Mouse (Mus musculus): ENCODE measurements around the gene Dusp1. TPM values are rescaled to one million over a fixed set of nuclear protein-coding genes. Genes with fewer than 3 reads are reported as not detected.

Gene Dusp1
- polyA plus RNA-seq, 1 experiment: 11.6 TPM

DNA sequence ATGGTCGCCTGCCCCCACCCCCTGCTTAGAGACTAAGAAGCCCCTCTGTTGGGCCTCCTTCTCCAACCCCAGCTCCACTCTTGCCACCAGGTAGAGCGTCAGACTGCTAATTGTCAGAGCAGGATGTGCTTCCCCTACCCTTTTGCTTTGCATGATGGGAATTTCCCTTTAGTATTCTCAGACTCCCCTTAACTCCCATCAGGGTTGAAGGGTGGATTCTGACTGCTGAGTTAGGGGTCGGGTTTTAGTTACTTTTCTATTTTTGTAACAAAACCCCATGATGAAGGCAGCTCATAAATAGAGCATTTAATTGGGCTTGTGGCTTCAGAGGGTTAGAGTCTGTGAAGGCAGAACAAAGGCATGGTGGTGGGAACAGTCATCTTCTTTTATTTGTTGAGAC lies 8.9 kb downstream of the Dusp1 start:
- Histone ChIP-seq H3K79me2 (ENCODE audit: control insufficient read depth, insufficient read depth) (no peaks in the 10 kb centered on the region), H3K27me3 (ENCODE audit: control insufficient read depth, insufficient read depth, insufficient read length) (no peaks in the 10 kb centered on the region), H3ac (ENCODE audit: control insufficient read depth, insufficient read length) (no peak overlapping the region), H3K4me3 (no peak overlapping the region), H3K36me3 (ENCODE audit: control insufficient read depth, insufficient read depth) (no peaks in the 10 kb centered on the region), H3K4me2 (ENCODE audit: low read depth) (no peak overlapping the region)
- TF ChIP-seq USF1 (IDR thresholded peaks at IDR 0.05; ENCODE audit: low read depth): no peak

DNA sequence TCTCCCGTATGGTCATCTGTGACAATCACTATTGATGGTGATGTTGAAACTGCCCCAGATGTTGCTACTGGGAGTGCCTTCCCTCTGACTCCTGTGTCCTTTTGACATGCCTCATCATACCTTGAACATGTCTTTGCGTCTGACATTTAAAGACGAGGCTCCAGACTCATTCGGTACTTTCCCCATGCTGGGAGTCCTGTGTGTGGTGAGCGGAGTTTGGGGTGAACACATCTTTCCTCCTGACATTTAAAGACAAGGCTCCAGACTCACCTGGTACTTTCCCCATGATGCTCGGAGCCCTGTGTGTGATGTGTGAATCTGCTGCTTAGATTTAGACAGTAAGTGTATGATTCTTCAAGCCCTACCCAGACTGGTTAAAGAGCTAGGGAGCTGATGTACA lies 10.8 kb downstream of the Dusp1 start:
- Histone ChIP-seq H3K4me2 (ENCODE audit: low read depth) (no peak overlapping the region), H3K36me3 (ENCODE audit: control insufficient read depth, insufficient read depth) (no peaks in the 10 kb centered on the region)

DNA sequence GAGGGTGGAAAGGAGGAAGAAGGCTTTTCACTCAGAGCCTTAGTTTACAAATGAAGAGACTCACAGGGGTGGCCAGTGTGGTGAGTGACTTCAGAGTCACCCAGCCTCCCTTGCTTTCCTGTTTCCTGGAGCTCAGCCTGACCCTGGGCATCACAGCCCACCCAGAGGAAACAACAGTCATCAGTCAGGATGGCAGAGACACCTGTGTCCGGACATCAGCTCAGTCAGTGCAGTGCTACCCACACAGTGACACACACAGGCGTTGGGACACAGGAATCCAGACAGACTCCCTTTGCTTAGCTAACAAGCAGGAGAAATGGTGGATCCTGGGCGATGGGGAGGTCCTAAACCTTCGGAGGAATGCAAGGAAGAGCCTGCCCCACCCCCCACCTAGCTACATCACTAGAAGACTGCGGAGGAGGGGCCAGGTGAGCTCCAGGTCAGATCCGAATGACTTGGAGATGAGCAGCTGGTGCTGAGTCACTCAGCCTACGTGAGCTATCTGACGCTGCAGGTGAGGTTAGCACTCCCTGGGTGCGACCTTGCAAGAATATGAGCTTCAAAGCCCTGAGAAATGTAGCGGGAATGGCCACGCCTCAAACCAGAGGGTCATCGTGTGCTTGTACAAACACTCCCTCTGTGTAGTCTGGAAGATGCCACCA lies 12.6 kb downstream of the Dusp1 start:
- no peaks in the 10 kb centered on the region for H3K36me3 ChIP-seq (ENCODE audit: control insufficient read depth, insufficient read depth)
- no peak overlapping the region for H3ac ChIP-seq (ENCODE audit: control insufficient read depth, insufficient read length)
- H3K27me3 ChIP-seq (ENCODE audit: control insufficient read depth, insufficient read depth, insufficient read length): no peaks in the 10 kb centered on the region
- no peaks in the 10 kb centered on the region for H3K79me2 ChIP-seq (ENCODE audit: control insufficient read depth, insufficient read depth)
- no peak overlapping the region for H3K4me3 ChIP-seq
- TF ChIP-seq POLR2A (IDR thresholded peaks at IDR 0.05; ENCODE audit: insufficient read length, low read depth): no peak
- peak in 2 of 3 experiments; percentile 77 to 82 for TF ChIP-seq MYOD1 (IDR thresholded peaks at IDR 0.05; ENCODE audit: control insufficient read depth in 1 of 3, insufficient read length in 2 of 3, low read depth in 2 of 3)
- no peak for TF ChIP-seq REST (IDR thresholded peaks at IDR 0.05; ENCODE audit: insufficient read depth, insufficient read length)
- no peak for TF ChIP-seq TCF3 (IDR thresholded peaks at IDR 0.05; ENCODE audit: insufficient read length, low read depth)
- no peak for TF ChIP-seq E2F4 (IDR thresholded peaks at IDR 0.05; ENCODE audit: insufficient read depth)
- no peak for TF ChIP-seq TCF12 (IDR thresholded peaks at IDR 0.05; ENCODE audit: insufficient read depth, poor library complexity, severe bottlenecking)
- no peak overlapping the region for H3K4me2 ChIP-seq (ENCODE audit: low read depth)

More for the DNA sequence above, 10.8 kb downstream of the Dusp1 start:
- no peak overlapping the region for H3ac ChIP-seq (ENCODE audit: control insufficient read depth, insufficient read length)
- H3K4me3 ChIP-seq: no peak overlapping the region
- no peaks in the 10 kb centered on the region for H3K79me2 ChIP-seq (ENCODE audit: control insufficient read depth, insufficient read depth)
- TF ChIP-seq MYOD1 (IDR thresholded peaks at IDR 0.05; ENCODE audit: control insufficient read depth in 1 of 3, insufficient read length in 2 of 3, low read depth in 2 of 3): no peak
- TF ChIP-seq POLR2A (IDR thresholded peaks at IDR 0.05; ENCODE audit: insufficient read length, low read depth): no peak
- H3K27me3 ChIP-seq (ENCODE audit: control insufficient read depth, insufficient read depth, insufficient read length): no peaks in the 10 kb centered on the region

DNA sequence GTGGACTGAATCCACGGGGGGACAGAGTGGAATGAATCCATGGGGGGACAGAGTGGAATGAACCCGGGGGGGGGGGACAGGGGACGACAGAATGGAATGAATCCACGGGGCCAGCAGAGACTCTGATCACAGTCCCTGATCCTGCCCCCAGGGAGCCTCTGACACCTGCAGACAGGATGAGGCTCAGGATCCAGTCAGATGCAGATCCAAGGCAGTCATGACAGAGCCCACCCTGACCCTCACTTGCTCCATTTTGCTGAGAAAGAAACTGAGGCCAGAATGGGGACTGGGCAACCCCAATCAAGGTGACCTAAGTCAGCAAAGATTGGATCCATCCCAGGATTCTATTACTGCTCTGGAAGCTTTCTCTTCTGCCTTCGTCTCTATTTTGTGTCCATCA lies 13.4 kb downstream of the Dusp1 start:
- Histone ChIP-seq H3K4me2 (ENCODE audit: low read depth) (no peak overlapping the region), H3ac (ENCODE audit: control insufficient read depth, insufficient read length) (no peak overlapping the region), H3K4me3 (no peak overlapping the region), H3K27me3 (ENCODE audit: control insufficient read depth, insufficient read depth, insufficient read length) (no peaks in the 10 kb centered on the region), H3K36me3 (ENCODE audit: control insufficient read depth, insufficient read depth) (no peaks in the 10 kb centered on the region), H3K79me2 (ENCODE audit: control insufficient read depth, insufficient read depth) (no peaks in the 10 kb centered on the region)
- TF ChIP-seq POLR2AphosphoS2 (IDR thresholded peaks at IDR 0.05; ENCODE audit: insufficient read length, low read depth): no peak

DNA sequence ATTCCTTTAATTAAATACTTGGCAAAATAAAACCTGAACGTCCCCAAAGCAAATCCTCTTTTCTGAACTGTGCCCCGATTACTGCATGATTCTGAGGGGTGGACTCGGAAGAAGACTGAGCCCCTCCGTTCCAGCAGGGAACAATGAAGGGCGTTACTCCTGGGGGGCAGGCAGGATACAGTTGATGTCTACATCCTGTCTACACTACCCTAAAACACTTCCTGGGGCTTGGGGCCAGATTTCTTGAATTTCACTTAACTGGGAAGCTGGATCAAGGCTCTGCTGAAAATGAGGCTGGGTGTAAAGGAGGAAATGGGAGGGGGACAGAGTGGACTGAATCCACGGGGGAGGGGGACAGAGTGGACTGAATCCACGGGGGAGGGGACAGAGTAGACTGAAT lies 14.2 kb downstream of the Dusp1 start:
- Histone ChIP-seq H3ac (ENCODE audit: control insufficient read depth, insufficient read length) (no peak overlapping the region), H3K27me3 (ENCODE audit: control insufficient read depth, insufficient read depth, insufficient read length) (no peaks in the 10 kb centered on the region), H3K4me3 (no peak overlapping the region), H3K79me2 (ENCODE audit: control insufficient read depth, insufficient read depth) (no peaks in the 10 kb centered on the region), H3K4me2 (ENCODE audit: low read depth) (no peak overlapping the region), H3K36me3 (ENCODE audit: control insufficient read depth, insufficient read depth) (no peaks in the 10 kb centered on the region)
- TF ChIP-seq E2F4 (IDR thresholded peaks at IDR 0.05; ENCODE audit: insufficient read depth) (no peak), POLR2AphosphoS2 (IDR thresholded peaks at IDR 0.05; ENCODE audit: insufficient read length, low read depth) (no peak), MYOD1 (IDR thresholded peaks at IDR 0.05; ENCODE audit: control insufficient read depth in 1 of 3, insufficient read length in 2 of 3, low read depth in 2 of 3) (no peak), MAX (IDR thresholded peaks at IDR 0.05; ENCODE audit: low read depth) (no peak), TCF12 (IDR thresholded peaks at IDR 0.05; ENCODE audit: insufficient read depth, poor library complexity, severe bottlenecking) (no peak), POLR2A (IDR thresholded peaks at IDR 0.05; ENCODE audit: insufficient read length, low read depth) (no peak), MYOG (IDR thresholded peaks at IDR 0.05; ENCODE audit: control insufficient read depth in 1 of 3, insufficient read depth in 1 of 3, insufficient read length in 2 of 3, low read depth in 2 of 3) (no peak), SRF (IDR thresholded peaks at IDR 0.05; ENCODE audit: control insufficient read depth, insufficient read length, low read depth) (no peak), REST (IDR thresholded peaks at IDR 0.05; ENCODE audit: insufficient read depth, insufficient read length) (no peak)

DNA sequence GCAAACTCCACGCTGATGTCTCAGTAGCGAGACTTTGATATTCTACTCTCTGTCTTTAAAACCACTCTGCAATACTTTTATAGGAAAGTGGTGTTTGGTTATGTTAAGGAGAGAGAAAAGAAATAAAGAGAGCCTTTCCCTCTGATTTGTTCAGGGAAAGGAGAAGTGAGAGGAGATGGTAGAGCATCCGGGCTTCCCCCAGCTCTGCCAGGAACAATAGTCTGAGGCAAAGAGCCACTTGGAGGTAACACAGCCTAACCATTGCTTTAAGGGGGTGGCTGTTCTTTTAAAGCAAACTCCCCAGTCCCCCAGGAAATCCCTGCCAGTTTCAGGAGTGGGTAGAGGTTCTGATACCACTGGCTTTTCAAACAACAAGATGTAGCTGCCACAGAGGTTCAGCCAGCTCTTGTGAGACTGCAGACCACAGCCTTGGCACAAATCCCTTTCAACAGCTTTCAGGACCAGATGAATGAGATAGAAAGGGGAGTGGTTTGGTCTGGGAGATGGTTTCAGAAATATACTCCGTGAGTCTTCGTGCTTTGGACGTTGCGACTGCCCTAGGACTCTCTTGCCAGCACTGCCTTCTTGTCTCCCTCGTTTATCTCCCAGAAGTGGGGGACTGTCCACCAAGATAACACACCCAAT lies 17.5 kb downstream of the Dusp1 start:
- Histone ChIP-seq H3K27me3 (ENCODE audit: control insufficient read depth, insufficient read depth, insufficient read length) (no peaks in the 10 kb centered on the region), H3K4me3 (no peak overlapping the region), H3K36me3 (ENCODE audit: control insufficient read depth, insufficient read depth) (no peaks in the 10 kb centered on the region), H3ac (ENCODE audit: control insufficient read depth, insufficient read length) (no peak overlapping the region), H3K4me2 (ENCODE audit: low read depth) (no peak overlapping the region), H3K79me2 (ENCODE audit: control insufficient read depth, insufficient read depth) (no peaks in the 10 kb centered on the region)
- no peak for TF ChIP-seq REST (IDR thresholded peaks at IDR 0.05; ENCODE audit: insufficient read depth, insufficient read length)

Data from myocyte (in vitro differentiated cells).